Mouse (Mus musculus): ENCODE measurements around the gene Ppp6r1.

The Ppp6r1 gene

GRCm38 (mm10) chr7:4658912-4659551 is at the start of gene Ppp6r1:
TSS of gene Ppp6r1 (minus strand) at chr7:4659019.
- DNase-seq (ENCODE audit: low read depth, low spot score), result peak; percentile 99

- peak; percentile 52 for DNase-seq (ENCODE audit: low read depth, low spot score)
These were observed 46.3 kb upstream of the Ppp6r1 start for GRCm38 (mm10) chr7:4705098-4705497.

GRCm38 (mm10) chr7:4703195-4703594 is 44.4 kb upstream of the Ppp6r1 start:
- DNase-seq (ENCODE audit: low read depth, low spot score), result no peak

GRCm38 (mm10) chr7:4702334-4702733 is 43.5 kb upstream of the Ppp6r1 start:
- no peak for DNase-seq (ENCODE audit: low read depth, low spot score)

GRCm38 (mm10) chr7:4693004-4693403 is 34.2 kb upstream of the Ppp6r1 start:
- no peak for DNase-seq (ENCODE audit: low read depth, low spot score)

GRCm38 (mm10) chr7:4690951-4691653 is 32.3 kb upstream of the Ppp6r1 start:
- no peak for DNase-seq (ENCODE audit: low read depth, low spot score)

- peak; percentile 53 for DNase-seq (ENCODE audit: low read depth, low spot score)
These were observed 31.6 kb upstream of the Ppp6r1 start, which contains the start of gene Brsk1 for GRCm38 (mm10) chr7:4690387-4690786. TSS of gene Brsk1 (plus strand) at chr7:4690604.

GRCm38 (mm10) chr7:4684632-4685417 is 26.0 kb upstream of the Ppp6r1 start, which contains the start of gene Hspbp1:
TSS of gene Hspbp1 (minus strand) at chr7:4685068.
- DNase-seq (ENCODE audit: low read depth, low spot score), result peak; percentile 98

GRCm38 (mm10) chr7:4684203-4684602 is 25.4 kb upstream of the Ppp6r1 start:
- no peak for DNase-seq (ENCODE audit: low read depth, low spot score)

GRCm38 (mm10) chr7:4683307-4683706 is 24.5 kb upstream of the Ppp6r1 start:
- no peak for DNase-seq (ENCODE audit: low read depth, low spot score)

GRCm38 (mm10) chr7:4675200-4675599 is 16.4 kb upstream of the Ppp6r1 start:
- no peak for DNase-seq (ENCODE audit: low read depth, low spot score)

GRCm38 (mm10) chr7:4674114-4674731 is 15.4 kb upstream of the Ppp6r1 start:
- peak; percentile 52 for DNase-seq (ENCODE audit: low read depth, low spot score)

- no peak for DNase-seq (ENCODE audit: low read depth, low spot score)
These were observed 13.1 kb upstream of the Ppp6r1 start for GRCm38 (mm10) chr7:4671956-4672355.

- no peak for DNase-seq (ENCODE audit: low read depth, low spot score)
These were observed 11.9 kb upstream of the Ppp6r1 start for GRCm38 (mm10) chr7:4670655-4671255.

GRCm38 (mm10) chr7:4669156-4669555 is 10.3 kb upstream of the Ppp6r1 start:
- DNase-seq (ENCODE audit: low read depth, low spot score), result no peak

- DNase-seq (ENCODE audit: low read depth, low spot score), result no peak
These were observed 9.7 kb upstream of the Ppp6r1 start for GRCm38 (mm10) chr7:4668506-4668905.

- no peak for DNase-seq (ENCODE audit: low read depth, low spot score)
These were observed 8.1 kb upstream of the Ppp6r1 start for GRCm38 (mm10) chr7:4666871-4667270.

GRCm38 (mm10) chr7:4663742-4664141 is 4.9 kb upstream of the Ppp6r1 start:
- peak; percentile 40 for DNase-seq (ENCODE audit: low read depth, low spot score)

- peak; percentile 47 for DNase-seq (ENCODE audit: low read depth, low spot score)
These were observed 4.4 kb upstream of the Ppp6r1 start for GRCm38 (mm10) chr7:4663179-4663578.

GRCm38 (mm10) chr7:4659911-4660443 is 1.2 kb upstream of the Ppp6r1 start:
- no peak for DNase-seq (ENCODE audit: low read depth, low spot score)

All from CD4-positive, CD25-positive, alpha-beta regulatory T cell, adult 2 months (primary cell).